Mouse (Mus musculus): ENCODE results near the gene Gtf2i. TPM values are rescaled to one million over a fixed set of nuclear protein-coding genes. Genes with fewer than 3 reads are reported as not detected.
A peak's percentile ranks its signal among the peaks of the same experiment; 100 is the strongest.
"Not testable (repeated sequence)": the region's sequence is repeated elsewhere in the genome, so short reads cannot be mapped to it uniquely, and the experiment has no call there.

Gtf2i gene
- 96.4 and 104 TPM in 2 replicates for total RNA-seq (2014; rRNA removed)
- 74.6 and 77.2 TPM in 2 replicates for polyA plus RNA-seq (2015; fragmentation: Nextera tagmentation; extraction: Ambion mirVana)

DNA sequence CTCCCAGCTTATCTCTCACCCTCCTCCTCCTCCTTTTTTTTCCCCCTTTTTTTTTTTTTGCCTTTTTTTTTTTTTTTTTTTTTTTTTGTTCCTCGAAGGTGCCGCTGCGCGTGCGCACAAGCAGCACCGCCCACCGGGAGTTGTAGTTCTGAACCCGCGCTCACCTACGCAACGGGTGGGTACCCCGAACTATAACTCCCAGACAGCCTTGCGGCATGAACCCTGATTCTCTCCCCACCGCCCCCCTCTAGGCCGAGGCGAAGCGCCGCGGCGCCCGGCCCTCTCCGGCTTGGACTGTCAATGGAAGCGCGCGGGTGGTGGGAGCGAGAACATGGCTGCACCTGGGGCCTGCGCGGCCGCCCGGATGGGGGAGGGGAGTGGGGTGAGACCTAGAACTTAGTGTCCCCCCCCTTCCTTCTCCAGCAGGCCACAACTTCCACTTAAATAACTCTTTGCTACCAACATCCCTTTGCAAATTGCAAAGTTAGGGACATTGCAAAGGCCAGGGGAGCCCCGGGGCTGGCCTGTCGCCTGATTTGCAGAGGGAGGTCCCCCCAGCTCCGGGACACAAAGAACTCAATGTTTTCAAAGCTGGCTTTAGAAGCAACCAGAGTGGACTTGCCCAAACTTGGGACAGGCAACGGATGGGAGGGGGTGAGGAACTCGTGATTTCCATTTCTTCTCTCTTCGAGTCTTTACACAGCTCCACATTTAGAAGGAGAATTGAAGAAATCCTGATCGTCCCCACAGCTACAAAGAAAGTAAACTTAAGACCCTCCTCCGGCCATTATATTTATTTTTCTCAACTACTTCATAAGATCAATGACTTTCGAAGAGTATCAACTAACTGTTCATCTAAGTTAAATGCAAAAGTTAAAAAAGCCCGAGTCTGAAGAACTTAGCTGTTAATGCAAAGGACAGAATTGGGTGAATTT, at the start of gene Gtf2i:
Gene Gtf2i, minus strand, starts transcription at position 73 of the 935 bp plus-strand sequence.
- peaks cover 9% of the 10 kb centered on the region; the same call in 1 of the 2 replicates for H3K4me1 ChIP-seq (ENCODE audit: insufficient read depth, low read length)
- H3K9me3 ChIP-seq (ENCODE audit: low read length) = no peaks in the 10 kb centered on the region
- H3K36me3 ChIP-seq (ENCODE audit: insufficient read depth, low read length) = peaks cover 8% of the 10 kb centered on the region
- under 1% methylated on average over 39 of the region's 40 CpGs for WGBS
- peak within 1 kb of the TSS; percentile 99 for H3K27ac ChIP-seq (ENCODE audit: low read depth, low read length)
- H3K4me2 ChIP-seq (ENCODE audit: low read depth, low read length, poor library complexity, severe bottlenecking) = peak within 1 kb of the TSS; percentile 69
- H3K9ac ChIP-seq (replicated peaks; ENCODE audit: low read length, poor library complexity, severe bottlenecking) = peak within 1 kb of the TSS; percentile 99
- DNase-seq (ENCODE audit: low spot score) (peak; percentile 98), ATAC-seq (ENCODE audit: low FRiP score) (peak; percentile 91)
- H3K4me3 ChIP-seq (ENCODE audit: low read depth, low read length) = peak within 1 kb of the TSS; percentile 85
- no peak for TF ChIP-seq CTCF (IDR thresholded peaks at IDR 0.05)
- no peaks in the 10 kb centered on the region for H3K27me3 ChIP-seq (ENCODE audit: insufficient read depth, low read length)

DNA sequence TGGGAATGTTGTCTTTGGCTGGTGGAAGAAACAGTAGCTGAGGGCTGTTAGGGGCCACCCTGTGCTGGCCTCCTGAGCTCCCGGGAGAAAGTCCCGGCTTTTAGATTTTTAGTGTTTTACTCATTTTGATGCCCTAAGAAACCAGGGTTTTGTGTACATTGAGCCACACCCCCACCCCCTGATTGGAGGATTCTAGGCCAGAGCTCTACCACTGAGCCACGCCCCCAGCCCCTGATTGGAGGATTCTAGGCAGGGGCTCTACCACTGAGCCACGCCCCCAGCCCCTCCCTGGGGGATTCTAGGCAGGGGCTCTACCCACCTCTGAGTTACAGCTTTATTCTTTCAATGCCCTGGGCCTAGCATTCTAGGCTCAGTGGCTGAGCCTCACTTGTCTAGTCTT, 44.5 kb upstream of the Gtf2i start:
- Histone ChIP-seq H3K4me2 (ENCODE audit: low read depth, low read length, poor library complexity, severe bottlenecking) (no peak overlapping the region), H3K27ac (ENCODE audit: low read depth, low read length) (no peak overlapping the region), H3K9ac (replicated peaks; ENCODE audit: low read length, poor library complexity, severe bottlenecking) (no peak overlapping the region), H3K9me3 (ENCODE audit: low read length) (no peaks in the 10 kb centered on the region), H3K4me3 (ENCODE audit: low read depth, low read length) (no peak overlapping the region), H3K4me1 (ENCODE audit: insufficient read depth, low read length) (no peaks in the 10 kb centered on the region), H3K27me3 (ENCODE audit: insufficient read depth, low read length) (no peaks in the 10 kb centered on the region), H3K36me3 (ENCODE audit: insufficient read depth, low read length) (peaks cover 54% of the 10 kb centered on the region)
- DNase-seq (ENCODE audit: low spot score) (no peak), ATAC-seq (ENCODE audit: low FRiP score) (no peak)
- WGBS = 95% methylated on average over 4 of the region's 4 CpGs
- no peak for TF ChIP-seq CTCF (IDR thresholded peaks at IDR 0.05)

DNA sequence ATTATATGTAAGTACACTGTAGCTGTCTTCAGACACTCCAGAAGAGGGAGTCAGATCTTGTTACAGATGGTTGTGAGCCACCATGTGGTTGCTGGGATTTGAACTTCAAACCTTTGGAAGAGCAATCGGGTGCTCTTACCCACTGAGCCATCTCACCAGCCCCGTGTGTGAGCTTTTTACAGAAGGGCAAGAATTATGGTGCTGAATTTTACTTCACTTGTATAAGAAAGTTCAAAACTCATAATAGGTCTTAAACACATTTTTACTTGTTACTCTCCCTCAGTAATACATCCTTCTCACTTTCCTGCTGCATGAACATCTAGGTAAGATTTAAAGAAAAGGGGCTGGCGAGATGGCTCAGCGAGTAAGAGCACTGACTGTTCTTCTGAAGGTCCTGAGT, 40.8 kb upstream of the Gtf2i start:
- H3K27ac ChIP-seq (ENCODE audit: low read depth, low read length); H3K27me3 ChIP-seq (ENCODE audit: insufficient read depth, low read length); H3K4me3 ChIP-seq (ENCODE audit: low read depth, low read length); H3K4me1 ChIP-seq (ENCODE audit: insufficient read depth, low read length); H3K9me3 ChIP-seq (ENCODE audit: low read length); H3K4me2 ChIP-seq (ENCODE audit: low read depth, low read length, poor library complexity, severe bottlenecking); ATAC-seq (ENCODE audit: low FRiP score); DNase-seq (ENCODE audit: low spot score); H3K9ac ChIP-seq (replicated peaks; ENCODE audit: low read length, poor library complexity, severe bottlenecking): not testable (repeated sequence)
- 89% methylated on average over 4 of the region's 4 CpGs for WGBS
- peaks cover 31% of the 10 kb centered on the region for H3K36me3 ChIP-seq (ENCODE audit: insufficient read depth, low read length)

DNA sequence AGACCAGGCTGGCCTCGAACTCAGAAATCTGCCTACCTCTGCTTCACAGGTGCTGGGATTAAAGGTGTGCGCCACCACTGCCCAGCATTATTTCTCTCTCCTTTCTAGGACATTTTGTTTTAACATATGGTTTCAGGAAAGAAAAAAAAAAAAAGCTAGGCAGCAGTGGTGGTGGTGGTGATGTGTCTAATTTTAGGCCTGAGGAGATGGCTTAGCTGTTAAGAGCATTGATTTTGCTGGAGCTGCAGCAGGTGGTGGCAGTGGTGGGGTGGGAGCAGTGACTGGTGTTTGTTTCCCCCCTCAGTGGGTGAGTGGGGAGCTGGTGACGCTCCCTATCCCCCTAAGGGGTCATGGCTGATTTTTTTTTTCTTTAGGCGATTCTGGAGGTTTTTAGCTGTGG, 38.6 kb upstream of the Gtf2i start:
- Histone ChIP-seq H3K4me2 (ENCODE audit: low read depth, low read length, poor library complexity, severe bottlenecking) (no peak overlapping the region), H3K4me1 (ENCODE audit: insufficient read depth, low read length) (no peaks in the 10 kb centered on the region), H3K9me3 (ENCODE audit: low read length) (no peaks in the 10 kb centered on the region), H3K9ac (replicated peaks; ENCODE audit: low read length, poor library complexity, severe bottlenecking) (no peak overlapping the region), H3K4me3 (ENCODE audit: low read depth, low read length) (no peak overlapping the region), H3K36me3 (ENCODE audit: insufficient read depth, low read length) (peaks cover 9% of the 10 kb centered on the region), H3K27me3 (ENCODE audit: insufficient read depth, low read length) (no peaks in the 10 kb centered on the region), H3K27ac (ENCODE audit: low read depth, low read length) (no peak overlapping the region)
- 65% methylated on average over 4 of the region's 4 CpGs for WGBS
- DNase-seq (ENCODE audit: low spot score) (no peak), ATAC-seq (ENCODE audit: low FRiP score) (no peak)
- TF ChIP-seq CTCF (IDR thresholded peaks at IDR 0.05) = no peak

DNA sequence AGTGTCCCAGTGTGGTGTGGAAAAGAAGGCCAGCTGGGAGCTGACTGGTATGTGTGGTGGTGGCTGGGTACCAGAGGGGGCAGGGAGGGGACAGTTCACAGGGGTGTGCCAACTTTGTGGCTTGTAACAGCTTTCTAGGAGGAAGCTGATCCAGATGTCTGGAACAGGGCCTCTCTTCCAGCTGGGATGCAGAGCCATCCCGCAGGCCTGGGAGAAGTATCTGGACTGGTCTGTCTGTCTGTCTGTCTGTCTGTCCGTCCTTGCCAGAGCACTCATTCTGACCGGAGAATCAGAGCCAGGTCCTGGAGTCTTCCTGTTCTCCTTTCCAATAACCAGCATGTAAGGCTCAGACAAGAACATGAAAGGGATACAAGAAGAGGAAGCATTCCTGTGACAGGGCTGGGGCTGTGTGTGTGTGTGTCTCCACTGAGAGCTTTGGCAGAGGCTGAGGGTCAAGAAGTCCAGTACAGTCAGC, 38.0 kb upstream of the Gtf2i start:
- WGBS = 76% methylated on average over 3 of the region's 3 CpGs
- H3K9me3 ChIP-seq (ENCODE audit: low read length) = no peaks in the 10 kb centered on the region
- H3K9ac ChIP-seq (replicated peaks; ENCODE audit: low read length, poor library complexity, severe bottlenecking) = no peak overlapping the region
- H3K27me3 ChIP-seq (ENCODE audit: insufficient read depth, low read length) = no peaks in the 10 kb centered on the region
- H3K4me1 ChIP-seq (ENCODE audit: insufficient read depth, low read length) = no peaks in the 10 kb centered on the region
- no peak overlapping the region; the same call in 1 of the 2 replicates for H3K27ac ChIP-seq (ENCODE audit: low read depth, low read length)
- DNase-seq (ENCODE audit: low spot score) = no peak
- peaks cover 5% of the 10 kb centered on the region; the same call in 1 of the 2 replicates for H3K36me3 ChIP-seq (ENCODE audit: insufficient read depth, low read length)
- TF ChIP-seq CTCF (IDR thresholded peaks at IDR 0.05) = no peak
- no peak for ATAC-seq (ENCODE audit: low FRiP score)
- no peak overlapping the region for H3K4me2 ChIP-seq (ENCODE audit: low read depth, low read length, poor library complexity, severe bottlenecking)
- H3K4me3 ChIP-seq (ENCODE audit: low read depth, low read length) = no peak overlapping the region

DNA sequence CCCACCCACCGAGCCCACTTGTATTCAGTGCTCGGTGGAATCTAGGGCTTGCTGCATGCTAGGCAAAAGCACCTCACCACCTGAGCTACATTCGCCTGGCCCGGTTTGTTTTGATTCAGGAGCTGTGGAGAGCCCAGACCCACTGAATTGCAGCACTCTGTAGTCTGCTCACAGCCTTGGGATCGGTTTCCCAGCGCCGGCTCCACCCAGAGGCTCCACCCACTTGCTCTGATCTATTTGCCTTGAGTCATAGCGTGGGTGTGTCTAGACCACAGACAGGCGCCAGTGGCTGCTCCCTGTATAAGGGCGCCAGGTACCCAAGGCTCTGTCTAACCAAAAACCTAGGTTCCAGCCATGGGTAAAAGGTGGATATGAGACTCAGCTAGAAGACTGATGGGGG, 36.1 kb upstream of the Gtf2i start:
- Histone ChIP-seq H3K4me1 (ENCODE audit: insufficient read depth, low read length) (no peaks in the 10 kb centered on the region), H3K9me3 (ENCODE audit: low read length) (no peaks in the 10 kb centered on the region), H3K36me3 (ENCODE audit: insufficient read depth, low read length) (no peaks in the 10 kb centered on the region), H3K27me3 (ENCODE audit: insufficient read depth, low read length) (no peaks in the 10 kb centered on the region), H3K27ac (ENCODE audit: low read depth, low read length) (no peak overlapping the region), H3K9ac (replicated peaks; ENCODE audit: low read length, poor library complexity, severe bottlenecking) (0 out of 2 replicates have a peak overlapping the region, but pooled peaks have one; percentile 29), H3K4me3 (ENCODE audit: low read depth, low read length) (no peak overlapping the region), H3K4me2 (ENCODE audit: low read depth, low read length, poor library complexity, severe bottlenecking) (peak overlapping the region; percentile 29)
- DNase-seq (ENCODE audit: low spot score) = peak; percentile 39
- no peak for TF ChIP-seq CTCF (IDR thresholded peaks at IDR 0.05)
- ATAC-seq (ENCODE audit: low FRiP score) = peak; percentile 62; the same call in 1 of the 2 replicates
- 13% methylated on average over 10 of the region's 10 CpGs for WGBS
